Mouse (Mus musculus) gastrocnemius, postnatal 10 days (tissue): Measurements from ENCODE around the gene Mapkapk2. TPM values are rescaled to one million over a fixed set of nuclear protein-coding genes. Genes with fewer than 3 reads are reported as not detected.

Experiments
- DNase-seq: peaks from one replicate; pipeline ENCODE4 v3.0.0; 2021; ENCODE audit warnings: mixed read lengths
- total RNA-seq, 2 experiments: library from RNA; stranded (reverse); gene quantifications; 2 replicates each; pipeline ENCODE4 v1.2.3; 2021

Gene Mapkapk2
- total RNA-seq, 2 experiments from 2014 or later: 171 to 177 TPM

DNA sequence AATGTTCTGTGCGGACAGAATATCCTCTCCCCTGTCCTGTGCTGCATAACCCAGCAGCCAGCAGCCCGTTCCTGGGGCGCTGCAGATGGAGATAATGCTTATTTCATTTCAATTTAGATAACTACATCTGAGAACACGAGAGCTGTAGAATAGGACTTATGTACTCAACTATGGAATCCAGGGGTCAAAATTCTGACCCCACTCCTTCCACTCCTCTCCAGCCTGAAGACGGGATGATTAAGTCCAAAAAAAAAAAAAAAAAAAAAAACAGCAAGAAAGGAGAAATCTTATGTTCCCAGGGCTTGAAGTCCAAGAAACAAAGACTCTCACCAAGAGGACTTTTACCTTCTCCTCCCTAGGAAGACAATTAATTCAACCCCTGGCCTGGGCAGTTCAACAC is 14.5 kb downstream of the Mapkapk2 start:
- DNase-seq: no peak

GRCm38 (mm10) chr1:131080686-131081085 is 16.9 kb downstream of the Mapkapk2 start:
- no peak for DNase-seq

DNA sequence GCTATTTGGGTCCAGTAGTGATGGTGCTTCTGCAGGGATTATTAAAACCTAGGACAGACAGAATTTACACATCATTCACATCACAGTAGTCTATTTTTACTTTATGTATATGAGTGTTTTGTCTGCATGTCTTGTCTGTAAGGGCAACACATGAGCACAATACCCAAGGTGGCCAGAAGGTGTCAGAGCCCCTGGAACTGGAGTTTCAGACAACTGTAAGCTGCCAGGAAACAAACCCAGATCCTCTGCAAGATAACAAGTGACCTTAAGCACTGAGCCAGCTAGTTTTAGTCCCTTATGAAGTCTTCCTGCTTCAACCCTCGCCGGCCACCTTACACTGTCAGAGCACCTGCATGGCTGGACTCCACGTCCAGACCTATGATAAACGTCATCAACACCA is 17.9 kb downstream of the Mapkapk2 start:
- DNase-seq: no peak

DNA sequence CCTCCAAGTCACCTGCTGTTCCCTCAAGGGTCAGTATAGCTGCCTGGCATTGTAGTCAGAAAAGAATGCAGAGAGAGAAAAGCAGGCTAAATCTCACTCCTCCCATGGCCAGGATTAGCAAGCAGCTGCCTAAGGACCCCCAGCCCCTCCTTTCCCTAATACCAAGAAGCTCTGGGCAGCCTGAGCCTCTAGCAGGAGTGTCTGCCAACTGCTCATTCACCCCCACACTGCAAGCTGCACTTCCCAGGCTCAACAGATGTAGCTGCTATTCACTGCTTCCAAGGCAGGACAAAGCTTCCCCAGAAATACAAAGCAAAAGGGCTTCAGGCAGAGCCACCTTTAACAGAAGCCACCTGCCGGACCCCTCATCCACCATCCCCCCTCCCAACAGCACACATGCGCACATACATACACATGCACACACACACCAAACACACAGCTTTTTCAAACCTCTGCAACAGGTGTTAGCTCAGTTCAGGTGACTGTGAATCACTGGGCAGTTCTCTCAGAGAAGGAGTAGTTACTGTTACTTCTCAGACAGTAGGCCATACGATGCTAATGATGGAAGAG is 18.8 kb downstream of the Mapkapk2 start:
- peak; percentile 40 for DNase-seq

DNA sequence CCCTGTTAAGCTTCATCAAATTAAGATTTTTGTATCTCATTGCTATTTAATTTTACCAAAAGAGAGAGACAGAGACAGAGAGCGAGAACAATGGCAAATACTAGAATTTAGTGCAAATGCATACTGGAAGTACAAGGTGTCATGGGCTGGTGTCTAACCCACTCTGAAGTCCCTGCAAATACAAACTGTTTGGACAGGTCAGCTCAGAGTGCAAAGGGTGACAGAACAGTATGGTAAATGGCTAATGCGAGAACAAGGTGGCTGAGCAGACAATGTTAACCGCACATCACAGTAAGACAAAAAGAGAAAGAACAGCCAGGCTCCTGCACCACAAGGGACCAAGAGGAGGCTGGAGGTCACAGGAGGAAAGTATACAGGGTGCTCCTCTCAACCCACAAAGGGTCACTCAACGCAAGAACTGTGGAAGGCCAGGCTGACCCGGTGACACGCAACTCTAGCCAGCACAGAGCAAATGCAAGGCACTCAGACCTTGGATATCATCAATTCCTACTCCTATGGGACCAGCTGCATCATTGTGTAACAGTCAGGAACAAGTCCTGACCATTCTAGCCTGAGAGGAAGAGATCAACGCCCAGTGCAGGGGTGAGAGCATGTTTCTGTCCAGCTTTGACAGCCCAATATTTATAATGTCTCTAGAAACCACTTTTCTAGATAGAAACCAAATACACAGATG is 22.4 kb downstream of the Mapkapk2 start:
- DNase-seq: no peak

- DNase-seq: no peak
Observed at GRCm38 (mm10) chr1:131074524-131074938, 23.1 kb downstream of the Mapkapk2 start.

- DNase-seq: no peak
Observed at GRCm38 (mm10) chr1:131072376-131072990, 25.1 kb downstream of the Mapkapk2 start.

- no peak for DNase-seq
Observed at GRCm38 (mm10) chr1:131069010-131069409, 28.6 kb downstream of the Mapkapk2 start.

GRCm38 (mm10) chr1:131068011-131068727 is 29.5 kb downstream of the Mapkapk2 start:
- DNase-seq: no peak

- no peak for DNase-seq
Observed at GRCm38 (mm10) chr1:131064202-131064601, 33.4 kb downstream of the Mapkapk2 start.

- DNase-seq: peak; percentile 60
Observed at GRCm38 (mm10) chr1:131062821-131063220, 34.8 kb downstream of the Mapkapk2 start.

DNA sequence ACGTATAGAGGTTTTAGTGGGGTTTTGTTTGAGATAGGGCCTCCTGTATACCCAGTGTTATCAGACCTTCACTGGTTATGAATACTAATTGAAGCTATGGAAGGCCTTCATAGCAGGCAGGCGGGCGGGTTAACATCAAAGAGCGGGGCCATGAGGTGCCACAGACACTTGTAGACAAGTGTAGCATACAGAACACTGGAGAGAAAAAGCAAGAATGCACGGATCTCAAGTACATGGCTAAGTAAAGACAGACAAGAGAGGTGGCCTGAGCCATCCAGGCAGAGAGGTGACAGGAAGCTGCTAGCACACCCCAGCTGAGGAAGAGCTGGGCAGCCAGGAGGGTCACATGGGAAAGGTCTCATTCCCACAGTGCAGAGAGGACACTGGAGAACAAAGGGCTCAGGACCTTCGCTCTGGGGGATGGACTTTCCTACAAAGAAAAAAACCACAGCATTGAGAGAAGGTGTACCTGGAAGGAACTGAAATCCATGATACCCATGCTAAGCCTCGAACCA is 35.8 kb downstream of the Mapkapk2 start:
- no peak for DNase-seq

- peak; percentile 40 for DNase-seq
Observed at GRCm38 (mm10) chr1:131060290-131061253, 37.1 kb downstream of the Mapkapk2 start.

GRCm38 (mm10) chr1:131059841-131060240 is 37.8 kb downstream of the Mapkapk2 start:
- DNase-seq: no peak

DNA sequence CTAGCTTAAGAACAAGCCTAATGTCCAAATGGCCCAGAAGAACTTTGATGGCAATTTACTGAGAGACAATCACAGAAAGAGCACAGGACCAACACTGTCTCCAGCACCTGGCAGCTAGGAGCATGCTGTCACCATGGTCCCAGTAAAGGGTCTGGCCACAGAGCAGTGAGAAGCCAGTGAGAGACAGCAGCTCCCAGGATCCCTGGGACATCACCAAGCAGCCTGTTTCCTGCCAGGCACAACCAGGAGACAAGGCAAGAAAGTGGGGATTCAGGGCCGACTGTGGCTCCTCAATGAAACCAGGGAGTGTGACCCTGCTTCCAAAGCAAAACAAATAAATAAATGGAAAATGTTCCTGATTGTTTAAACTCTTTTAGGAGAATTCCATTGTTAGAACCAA is 38.2 kb downstream of the Mapkapk2 start:
- no peak for DNase-seq

- no peak for DNase-seq
Observed at GRCm38 (mm10) chr1:131058431-131058830, 39.2 kb downstream of the Mapkapk2 start.

- DNase-seq: no peak
Observed at GRCm38 (mm10) chr1:131054251-131054650, 43.4 kb downstream of the Mapkapk2 start.

GRCm38 (mm10) chr1:131053656-131054055 is 44.0 kb downstream of the Mapkapk2 start:
- no peak for DNase-seq

- DNase-seq: peak; percentile 53
Observed at GRCm38 (mm10) chr1:131053239-131053638, 44.4 kb downstream of the Mapkapk2 start.

DNA sequence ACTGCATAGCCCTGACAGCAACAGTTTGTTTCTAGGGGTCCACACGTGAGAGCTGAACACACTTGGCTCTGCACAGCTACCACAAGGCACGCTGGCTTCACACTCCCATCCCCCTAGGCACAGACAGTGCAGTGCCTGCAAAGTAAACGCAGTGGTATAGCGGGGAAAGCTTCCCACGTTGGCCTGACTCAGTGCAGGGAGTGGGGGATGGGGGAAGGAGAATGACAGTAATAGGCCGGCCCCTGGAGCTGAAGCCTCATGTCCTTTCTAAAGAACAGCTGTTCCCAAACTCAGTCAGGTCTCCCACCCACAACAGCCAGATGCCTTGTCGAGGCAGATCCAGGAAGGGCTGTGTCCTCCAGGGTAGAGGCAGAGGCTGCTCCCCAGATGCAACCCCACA is 46.6 kb downstream of the Mapkapk2 start:
- DNase-seq: no peak

- DNase-seq: no peak
Observed at GRCm38 (mm10) chr1:131050617-131051016, 47.0 kb downstream of the Mapkapk2 start.

GRCm38 (mm10) chr1:131050011-131050410 is 47.6 kb downstream of the Mapkapk2 start:
- DNase-seq: no peak
